Mouse (Mus musculus): ENCODE results near the gene Zbtb39. TPM values are rescaled to one million over a fixed set of nuclear protein-coding genes. Genes with fewer than 3 reads are reported as not detected.
"Not testable (repeated sequence)": the region's sequence is repeated elsewhere in the genome, so short reads cannot be mapped to it uniquely, and the experiment has no call there.

Zbtb39 gene
- polyA plus RNA-seq, 1 experiment from 2014 or later, result 4.8 TPM

GRCm38 (mm10) chr10:127759181-127760110 lies 20.1 kb downstream of the Zbtb39 start, which contains the start of the genes Rdh1 and Rdh16f1:
Rdh1 (plus strand) TSS chr10:127759721.
Rdh16f1 (plus strand) TSS chr10:127759787.
- no peak for ATAC-seq (ENCODE audit: low read depth)
- H3K27ac ChIP-seq (ENCODE audit: low read depth, low read length), result no peak within 1 kb of the TSS
- WGBS, result 83% methylated on average over 8 of the region's 9 CpGs
- H3K36me3 ChIP-seq (ENCODE audit: control insufficient read depth, insufficient read depth, low read length), result no peaks in the 10 kb centered on the region
- H3K4me3 ChIP-seq (ENCODE audit: low read depth, low read length), result no peak within 1 kb of the TSS
- no peaks in the 10 kb centered on the region for H3K4me1 ChIP-seq (ENCODE audit: control insufficient read depth, insufficient read depth, low read length)
- no peak within 1 kb of the TSS for H3K4me2 ChIP-seq (ENCODE audit: low read depth, low read length)
- H3K9me3 ChIP-seq (ENCODE audit: control insufficient read depth, low read length), result no peaks in the 10 kb centered on the region
- no peaks in the 10 kb centered on the region for H3K27me3 ChIP-seq (ENCODE audit: control insufficient read depth, insufficient read depth, low read length)
- H3K9ac ChIP-seq (replicated peaks; ENCODE audit: low read depth, low read length), result no peak within 1 kb of the TSS

DNA sequence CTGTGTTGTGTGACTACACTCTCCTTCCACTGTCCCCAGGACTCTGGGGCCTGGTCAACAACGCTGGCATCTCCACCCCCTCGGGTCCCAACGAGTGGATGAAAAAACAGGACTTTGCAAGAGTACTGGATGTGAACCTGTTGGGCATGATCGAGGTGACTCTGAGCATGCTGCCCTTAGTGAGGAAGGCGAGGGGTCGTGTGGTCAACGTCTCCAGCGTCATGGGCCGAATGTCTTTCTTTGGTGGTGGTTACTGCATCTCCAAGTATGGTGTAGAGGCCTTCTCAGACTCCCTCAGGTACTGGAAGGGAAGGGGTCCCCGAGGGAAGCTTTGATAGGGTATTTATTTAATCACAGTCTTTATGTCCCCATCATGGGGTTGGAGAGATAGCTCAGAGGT lies 23.6 kb downstream of the Zbtb39 start:
- not testable (repeated sequence) for H3K4me3 ChIP-seq (ENCODE audit: low read depth, low read length); H3K36me3 ChIP-seq (ENCODE audit: control insufficient read depth, insufficient read depth, low read length); H3K4me1 ChIP-seq (ENCODE audit: control insufficient read depth, insufficient read depth, low read length); H3K27ac ChIP-seq (ENCODE audit: low read depth, low read length); H3K4me2 ChIP-seq (ENCODE audit: low read depth, low read length); H3K27me3 ChIP-seq (ENCODE audit: control insufficient read depth, insufficient read depth, low read length); H3K9ac ChIP-seq (replicated peaks; ENCODE audit: low read depth, low read length); ATAC-seq (ENCODE audit: low read depth); H3K9me3 ChIP-seq (ENCODE audit: control insufficient read depth, low read length)
- WGBS, result 85% methylated on average over 10 of the region's 10 CpGs

GRCm38 (mm10) chr10:127763914-127764680 lies 24.8 kb downstream of the Zbtb39 start:
- Histone ChIP-seq H3K4me2 (ENCODE audit: low read depth, low read length) (no peak overlapping the region), H3K27me3 (ENCODE audit: control insufficient read depth, insufficient read depth, low read length) (no peaks in the 10 kb centered on the region), H3K9me3 (ENCODE audit: control insufficient read depth, low read length) (no peaks in the 10 kb centered on the region), H3K9ac (replicated peaks; ENCODE audit: low read depth, low read length) (no peak overlapping the region), H3K36me3 (ENCODE audit: control insufficient read depth, insufficient read depth, low read length) (no peaks in the 10 kb centered on the region), H3K27ac (ENCODE audit: low read depth, low read length) (no peak overlapping the region), H3K4me1 (ENCODE audit: control insufficient read depth, insufficient read depth, low read length) (no peaks in the 10 kb centered on the region), H3K4me3 (ENCODE audit: low read depth, low read length) (no peak overlapping the region)
- 73% methylated on average over 12 of the region's 12 CpGs for WGBS
- no peak for ATAC-seq (ENCODE audit: low read depth)

GRCm38 (mm10) chr10:127766564-127766963 lies 27.2 kb downstream of the Zbtb39 start:
- no peak overlapping the region for H3K4me3 ChIP-seq (ENCODE audit: low read depth, low read length)
- no peak overlapping the region for H3K9ac ChIP-seq (replicated peaks; ENCODE audit: low read depth, low read length)
- ATAC-seq (ENCODE audit: low read depth), result no peak
- H3K4me1 ChIP-seq (ENCODE audit: control insufficient read depth, insufficient read depth, low read length), result no peaks in the 10 kb centered on the region
- no peak overlapping the region for H3K4me2 ChIP-seq (ENCODE audit: low read depth, low read length)
- no peak overlapping the region for H3K27ac ChIP-seq (ENCODE audit: low read depth, low read length)
- 93% methylated on average over 1 of the region's 1 CpGs for WGBS
- H3K36me3 ChIP-seq (ENCODE audit: control insufficient read depth, insufficient read depth, low read length), result no peaks in the 10 kb centered on the region
- H3K9me3 ChIP-seq (ENCODE audit: control insufficient read depth, low read length), result no peaks in the 10 kb centered on the region
- H3K27me3 ChIP-seq (ENCODE audit: control insufficient read depth, insufficient read depth, low read length), result no peaks in the 10 kb centered on the region

DNA sequence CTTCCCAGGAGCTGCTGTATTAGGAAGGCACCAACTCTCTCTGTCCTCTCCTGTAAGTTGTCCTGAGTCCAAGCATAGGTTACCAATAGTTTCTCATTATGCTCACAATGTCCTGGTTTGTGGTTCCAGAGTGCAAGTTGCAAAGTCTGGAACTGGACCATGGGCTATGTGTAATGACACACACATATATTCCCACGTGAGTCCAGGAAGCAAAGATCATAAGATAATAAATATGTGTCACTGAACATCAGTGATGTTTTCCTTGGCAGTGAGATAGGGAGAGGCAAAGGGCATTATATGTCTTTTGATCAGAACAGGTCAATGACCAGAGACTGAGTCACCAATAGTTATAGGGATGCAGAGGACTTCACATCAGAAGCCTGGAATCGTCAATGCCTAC lies 36.7 kb downstream of the Zbtb39 start, which contains the start of gene Rdh9:
Rdh9 (plus strand) TSS at position 376 of the 400 bp plus-strand sequence.
- H3K4me3 ChIP-seq (ENCODE audit: low read depth, low read length), result no peak within 1 kb of the TSS
- no peak within 1 kb of the TSS for H3K9ac ChIP-seq (replicated peaks; ENCODE audit: low read depth, low read length)
- WGBS, result 85% methylated on average over 2 of the region's 2 CpGs
- no peak within 1 kb of the TSS for H3K27ac ChIP-seq (ENCODE audit: low read depth, low read length)
- H3K4me1 ChIP-seq (ENCODE audit: control insufficient read depth, insufficient read depth, low read length), result no peaks in the 10 kb centered on the region
- H3K9me3 ChIP-seq (ENCODE audit: control insufficient read depth, low read length), result no peaks in the 10 kb centered on the region
- no peak for ATAC-seq (ENCODE audit: low read depth)
- H3K27me3 ChIP-seq (ENCODE audit: control insufficient read depth, insufficient read depth, low read length), result no peaks in the 10 kb centered on the region
- no peak within 1 kb of the TSS for H3K4me2 ChIP-seq (ENCODE audit: low read depth, low read length)
- no peaks in the 10 kb centered on the region for H3K36me3 ChIP-seq (ENCODE audit: control insufficient read depth, insufficient read depth, low read length)

- not testable (repeated sequence) for H3K9me3 ChIP-seq (ENCODE audit: control insufficient read depth, low read length); H3K4me3 ChIP-seq (ENCODE audit: low read depth, low read length); H3K27ac ChIP-seq (ENCODE audit: low read depth, low read length); H3K4me2 ChIP-seq (ENCODE audit: low read depth, low read length); H3K9ac ChIP-seq (replicated peaks; ENCODE audit: low read depth, low read length); H3K27me3 ChIP-seq (ENCODE audit: control insufficient read depth, insufficient read depth, low read length); H3K36me3 ChIP-seq (ENCODE audit: control insufficient read depth, insufficient read depth, low read length); ATAC-seq (ENCODE audit: low read depth); H3K4me1 ChIP-seq (ENCODE audit: control insufficient read depth, insufficient read depth, low read length)
- WGBS, result 97% methylated on average over 17 of the region's 17 CpGs
Measured at GRCm38 (mm10) chr10:127782321-127782720, 43.0 kb downstream of the Zbtb39 start.

DNA sequence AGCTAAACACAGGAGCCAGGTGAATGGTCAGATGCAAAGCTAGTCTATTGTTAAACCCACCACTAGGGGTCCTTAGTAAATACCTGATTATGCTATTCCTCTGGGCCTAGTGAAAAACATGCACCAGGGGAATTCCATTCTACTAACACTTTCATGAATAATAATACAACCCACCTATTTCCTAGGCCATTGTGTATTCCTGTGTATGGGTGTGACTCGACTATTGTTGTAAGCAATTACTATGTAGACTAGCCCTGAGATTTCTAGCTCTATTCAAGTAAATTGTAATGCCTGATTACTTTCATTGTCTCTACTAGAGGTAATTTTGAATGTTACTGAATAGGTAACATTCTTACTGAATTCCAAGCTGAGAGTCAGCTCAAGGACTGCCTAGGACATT lies 46.1 kb downstream of the Zbtb39 start:
- not testable (repeated sequence) for H3K27me3 ChIP-seq (ENCODE audit: control insufficient read depth, insufficient read depth, low read length); ATAC-seq (ENCODE audit: low read depth); H3K4me2 ChIP-seq (ENCODE audit: low read depth, low read length); H3K27ac ChIP-seq (ENCODE audit: low read depth, low read length); H3K4me1 ChIP-seq (ENCODE audit: control insufficient read depth, insufficient read depth, low read length); H3K36me3 ChIP-seq (ENCODE audit: control insufficient read depth, insufficient read depth, low read length); H3K9me3 ChIP-seq (ENCODE audit: control insufficient read depth, low read length); H3K4me3 ChIP-seq (ENCODE audit: low read depth, low read length); H3K9ac ChIP-seq (replicated peaks; ENCODE audit: low read depth, low read length)
- WGBS, result 97% methylated on average over 1 of the region's 1 CpGs

Measured in neural tube, embryonic 14.5 days (tissue).